ENCODE assay signal across 13 mouse cellular contexts in the genomic region with DNA sequence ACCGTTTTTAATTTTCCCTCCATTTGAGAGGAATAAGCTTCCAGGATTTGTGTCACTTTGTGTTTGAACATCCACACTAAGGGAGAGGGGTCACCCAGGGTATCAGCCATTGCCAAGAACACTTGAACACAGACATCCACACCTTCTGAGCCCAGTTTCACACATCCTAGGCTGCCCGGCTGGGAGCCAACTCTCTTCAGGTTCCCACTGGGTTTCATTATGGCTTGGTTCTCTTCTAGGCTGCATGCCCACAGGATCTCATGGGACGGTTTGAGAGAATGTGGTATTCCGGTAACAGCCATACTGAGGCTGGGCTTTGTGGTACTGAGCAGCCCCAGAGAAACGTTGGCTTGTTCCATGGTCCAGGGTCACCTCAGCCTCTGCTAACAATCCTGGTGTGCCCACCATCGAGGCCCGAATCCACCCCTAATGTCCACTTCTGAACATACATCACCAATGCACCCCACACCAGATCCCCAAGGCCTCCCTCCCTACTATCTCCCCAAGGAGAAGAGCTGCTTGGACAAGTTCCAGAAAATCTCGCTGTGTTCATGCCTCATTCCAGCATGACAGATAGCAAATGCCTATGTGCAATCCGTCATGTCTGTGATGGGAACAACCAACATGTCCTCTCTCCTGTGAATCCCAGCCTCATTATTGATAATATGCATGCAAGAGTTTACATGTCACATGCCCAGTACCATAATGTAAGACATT. TPM values are rescaled to one million over a fixed set of nuclear protein-coding genes. Genes with fewer than 3 reads are reported as not detected.
DNase-seq lines count a peak whose midpoint lies in the region; TF ChIP-seq lines count a peak whose summit lies in the region.
"Not testable (repeated sequence)": the region's sequence is repeated elsewhere in the genome, so short reads cannot be mapped to it uniquely, and the experiment has no call there.
"Had no signal": no experiment of that assay in that cellular context is flagged by ENCODE, and none has a peak within 500 bp of the region (broad histone marks: within the 10 kb centered on the region; RNA-seq: fewer than 3 reads in every experiment).

No protein-coding gene starts in this region.

- DNase-seq in adrenal gland, postnatal 14 days, result peak; percentile 76
- peak; percentile 78 for DNase-seq in cerebellum, adult 11-12 months
- peak; percentile 94 to 96 for DNase-seq in cerebellum, postnatal 14 days
- peak; percentile 22 for DNase-seq in gastrocnemius, adult 2 months
- DNase-seq in heart, adult 9 months (ENCODE audit: low spot score in 2 of 2), result peak; percentile 25 to 35
- DNase-seq in heart, postnatal 36 days, result peak; percentile 3 to 17
- DNase-seq in left cerebral cortex, postnatal 14 days (ENCODE audit: low spot score in 2 of 2), result peak; percentile 19 to 66
- peak; percentile 59 for DNase-seq in right cerebral cortex, postnatal 4 days

- intact Hi-C loops in gastrocnemius, adult 2 months (cut with DNase I); heart, postnatal 36 days (cut with DNase I); left cerebral cortex, postnatal 14 days (cut with DNase I): not testable (repeated sequence)

- TF ChIP-seq CTCF in gastrocnemius, adult 2 months (IDR thresholded peaks at IDR 0.05), result not testable (repeated sequence)

- H3K27ac ChIP-seq in gastrocnemius, adult 2 months, result not testable (repeated sequence)

- H3K4me3 ChIP-seq in gastrocnemius, adult 2 months, result not testable (repeated sequence)

RNA-seq across cellular contexts. Expression of a gene that starts 8.4 kb away (rescaled TPM):
- not detected in 2 replicates for total RNA-seq in adrenal gland, postnatal 14 days (2021)
- total RNA-seq in gastrocnemius, adult 2 months (2021), result under 1 TPM in 1 of 2 experiments, not detected in 1; 0.20 TPM
- total RNA-seq in heart, postnatal 36 days (2021), result not detected
- total RNA-seq in left cerebral cortex, postnatal 14 days (2021), result not detected
- total RNA-seq: granulocyte monocyte progenitor cell, adult 5-6 weeks; layer of hippocampus, adult 18-20 months; layer of hippocampus, postnatal 36 days; left cerebral cortex, postnatal 36 days; megakaryocyte progenitor cell, adult 5-6 weeks had no signal

RNA-seq across cellular contexts. Expression of a gene that starts 10.9 kb away (rescaled TPM):
- not detected in 2 replicates for total RNA-seq in adrenal gland, postnatal 14 days (2021)
- total RNA-seq in gastrocnemius, adult 2 months (2021), result not detected
- total RNA-seq in heart, postnatal 36 days (2021), result not detected
- not detected for total RNA-seq in left cerebral cortex, postnatal 14 days (2021)
- total RNA-seq: granulocyte monocyte progenitor cell, adult 5-6 weeks; layer of hippocampus, adult 18-20 months; layer of hippocampus, postnatal 36 days; left cerebral cortex, postnatal 36 days; megakaryocyte progenitor cell, adult 5-6 weeks had no signal

RNA-seq across cellular contexts. Expression of a gene that starts 24.4 kb away (rescaled TPM):
- total RNA-seq in adrenal gland, postnatal 14 days (2021), result 1.2 and 1.5 TPM in 2 replicates
- total RNA-seq in gastrocnemius, adult 2 months (2021), result under 1 TPM; 0.17 to 0.18 TPM
- not detected for total RNA-seq in heart, postnatal 36 days (2021)
- not detected for total RNA-seq in left cerebral cortex, postnatal 14 days (2021)
- total RNA-seq: granulocyte monocyte progenitor cell, adult 5-6 weeks; layer of hippocampus, postnatal 36 days; left cerebral cortex, postnatal 36 days; megakaryocyte progenitor cell, adult 5-6 weeks had no signal

RNA-seq across cellular contexts. Expression of a gene that starts 36.5 kb away (rescaled TPM):
- total RNA-seq in adrenal gland, postnatal 14 days (2021), result not detected in 2 replicates
- total RNA-seq in gastrocnemius, adult 2 months (2021), result not detected
- not detected for total RNA-seq in heart, postnatal 36 days (2021)
- total RNA-seq in left cerebral cortex, postnatal 14 days (2021), result under 1 TPM in 1 of 2 experiments, not detected in 1; 0.17 TPM
- total RNA-seq: granulocyte monocyte progenitor cell, adult 5-6 weeks; megakaryocyte progenitor cell, adult 5-6 weeks had no signal

Comparison
In these comparisons a context has a peak if more than half of its experiments do, and no peak if none do; other contexts are left out.
1. DNase-seq: peak in every context shown above with its lines; median percentile 95 in cerebellum, postnatal 14 days; 78 in cerebellum, adult 11-12 months; 76 in adrenal gland, postnatal 14 days; 59 in right cerebral cortex, postnatal 4 days; 42 in left cerebral cortex, postnatal 14 days; 30 in heart, adult 9 months; 22 in gastrocnemius, adult 2 months; 10 in heart, postnatal 36 days.